8 mouse cellular contexts compared by ENCODE assay signal in genomic region chr6:88044234-88044576, GRCm38 (mm10). TPM values are rescaled to one million over a fixed set of nuclear protein-coding genes. Genes with fewer than 3 reads are reported as not detected.
DNase-seq lines count a peak whose midpoint lies in the region; ATAC-seq and TF ChIP-seq lines count a peak whose summit lies in the region.

No protein-coding gene starts in this region.

- no peak for TF ChIP-seq CTCF in liver, postnatal 0 days (IDR thresholded peaks at IDR 0.05; ENCODE audit: low read depth)

- H3K27ac ChIP-seq in heart, embryonic 15.5 days = peak overlapping the region; percentile 93
- H3K27ac ChIP-seq in ES-E14 (ENCODE audit: insufficient read depth, low read depth, low read length, poor library complexity, severe bottlenecking) = peak overlapping the region; percentile 88; the same call in 1 of the 2 replicates
- H3K27ac ChIP-seq in forebrain, embryonic 12.5 days = 0 out of 2 replicates have a peak overlapping the region, but pooled peaks have one; percentile 89
- H3K27ac ChIP-seq in liver, postnatal 0 days (ENCODE audit: low read depth) = peak overlapping the region; percentile 93

- no peak for DNase-seq in heart, postnatal 25 days (ENCODE audit: low spot score)
- DNase-seq in ES-E14 (ENCODE audit: low read depth, low spot score) = no peak
- DNase-seq in liver, postnatal 0 days = no peak
- no peak for DNase-seq in layer of hippocampus, postnatal 14 days (ENCODE audit: low spot score in 2 of 2)
- DNase-seq in urinary bladder, adult 18-20 months (ENCODE audit: low spot score in 2 of 2) = no peak
- no peak for DNase-seq in retina, postnatal 1 day

- in situ Hi-C loops in ES-E14 (cut with MboI; ENCODE audit: low sequenced_read_pairs in 2 of 2, unreplicated experiment in 2 of 2) = no loop called here

- intact Hi-C loops in heart, postnatal 25 days (cut with DNase I) = loop anchor here (2.0 kb wide), 1 partner anchor 21 kb away; no protein-coding TSS in a partner anchor

- H3K9me3 ChIP-seq in heart, embryonic 15.5 days (replicated peaks) = no peaks in the 10 kb centered on the region
- H3K9me3 ChIP-seq in ES-E14 (ENCODE audit: control insufficient read depth, insufficient read depth, low read depth, low read length) = no peaks in the 10 kb centered on the region
- H3K9me3 ChIP-seq in forebrain, embryonic 12.5 days = no peaks in the 10 kb centered on the region
- no peaks in the 10 kb centered on the region for H3K9me3 ChIP-seq in liver, postnatal 0 days (ENCODE audit: low read length)

- H3K9ac ChIP-seq in heart, embryonic 15.5 days = peak overlapping the region; percentile 97
- peak overlapping the region; percentile 97 for H3K9ac ChIP-seq in ES-E14 (ENCODE audit: insufficient read depth, low read depth, low read length, poor library complexity, severe bottlenecking)
- H3K9ac ChIP-seq in forebrain, embryonic 12.5 days = peak overlapping the region; percentile 94
- peak overlapping the region; percentile 90 for H3K9ac ChIP-seq in liver, postnatal 0 days (replicated peaks)

- ATAC-seq in heart, embryonic 15.5 days (replicated peaks; ENCODE audit: insufficient number of reproducible peaks, insufficient read depth, low FRiP score, low read depth) = no peak
- no peak for ATAC-seq in forebrain, embryonic 12.5 days (ENCODE audit: low FRiP score)
- ATAC-seq in liver, postnatal 0 days = no peak

- peaks cover 33% of the 10 kb centered on the region for H3K4me1 ChIP-seq in heart, embryonic 15.5 days (replicated peaks)
- peaks cover 3 to 4% of the 10 kb centered on the region in 2 experiments; a peak in 1 of 4 replicates for H3K4me1 ChIP-seq in ES-E14 (ENCODE audit: control insufficient read depth in 2 of 2, insufficient read depth in 2 of 2, low read length in 2 of 2, poor library complexity in 1 of 2)
- peaks cover 21% of the 10 kb centered on the region for H3K4me1 ChIP-seq in forebrain, embryonic 12.5 days
- H3K4me1 ChIP-seq in liver, postnatal 0 days (ENCODE audit: insufficient read depth) = peaks cover 43% of the 10 kb centered on the region

- TF ChIP-seq EP300 in liver, postnatal 0 days (IDR thresholded peaks at IDR 0.05; ENCODE audit: low read depth) = no peak

- H3K4me2 ChIP-seq in heart, embryonic 15.5 days = peak overlapping the region; percentile 74
- H3K4me2 ChIP-seq in forebrain, embryonic 12.5 days = peak overlapping the region; percentile 95
- peak overlapping the region; percentile 86 for H3K4me2 ChIP-seq in liver, postnatal 0 days (ENCODE audit: low read depth, low read length)

- peaks cover 6% of the 10 kb centered on the region; the same call in 1 of the 2 replicates for H3K36me3 ChIP-seq in heart, embryonic 15.5 days
- 0 out of 2 replicates have a peak, but pooled peaks cover 2% of the 10 kb centered on the region for H3K36me3 ChIP-seq in ES-E14 (ENCODE audit: control insufficient read depth, insufficient read depth, low read length, poor library complexity, severe bottlenecking)
- H3K36me3 ChIP-seq in forebrain, embryonic 12.5 days (replicated peaks) = peaks cover 4% of the 10 kb centered on the region; the same call in 1 of the 2 replicates
- peaks cover 6% of the 10 kb centered on the region; the same call in 1 of the 2 replicates for H3K36me3 ChIP-seq in liver, postnatal 0 days (replicated peaks; ENCODE audit: insufficient read depth, low read length)

- 0% methylated on average over 3 of the region's 3 CpGs for WGBS in heart, embryonic 15.5 days
- WGBS in forebrain, embryonic 12.5 days = 3% methylated on average over 3 of the region's 3 CpGs
- whole genome bisulfite sequencing in liver, postnatal 0 days (ENCODE audit: insufficient replicate concordance) = 5% methylated on average over 3 of the region's 3 CpGs

- peak overlapping the region; percentile 97 for H3K4me3 ChIP-seq in heart, embryonic 15.5 days
- H3K4me3 ChIP-seq in ES-E14 (ENCODE audit: insufficient read depth in 1 of 2, low read depth in 1 of 2, low read length in 2 of 2, poor library complexity in 1 of 2, severe bottlenecking in 1 of 2) = peak overlapping the region; percentile 86 to 93
- peak overlapping the region; percentile 99 for H3K4me3 ChIP-seq in forebrain, embryonic 12.5 days (replicated peaks)
- H3K4me3 ChIP-seq in liver, postnatal 0 days (ENCODE audit: low read depth, low read length) = peak overlapping the region; percentile 74

- 0 out of 2 replicates have a peak, but pooled peaks cover 2% of the 10 kb centered on the region for H3K27me3 ChIP-seq in heart, embryonic 15.5 days
- peaks cover 18% of the 10 kb centered on the region for H3K27me3 ChIP-seq in forebrain, embryonic 12.5 days
- no peaks in the 10 kb centered on the region for H3K27me3 ChIP-seq in liver, postnatal 0 days (ENCODE audit: insufficient read depth, low read length)

TF ChIP-seq in ES-E14, 5 proteins besides CTCF, POLR2A, EP300 and RAD21:
- TF ChIP-seq ZC3H11A (IDR thresholded peaks at IDR 0.05; ENCODE audit: borderline replicate concordance, low read depth, low read length) (no peak), HCFC1 (IDR thresholded peaks at IDR 0.05; ENCODE audit: borderline replicate concordance, insufficient read depth, low read length) (no peak), ZNF384 (IDR thresholded peaks at IDR 0.05; ENCODE audit: low read depth, low read length) (no peak), MAFK (IDR thresholded peaks at IDR 0.05; ENCODE audit: insufficient read depth, low read depth, low read length) (no peak)
TF ChIP-seq in ES-E14: peak in this region for 0.

RNA-seq across cellular contexts. Expression of gene Rab7, which starts 0.9 kb away (rescaled TPM):
- polyA plus RNA-seq in heart, embryonic 15.5 days (2015; fragmentation: Nextera tagmentation; extraction: Ambion mirVana) = 190 and 214 TPM in 2 replicates
- total RNA-seq in heart, postnatal 25 days (2021) = 100 to 1,000 TPM; 292 to 305 TPM
- 31.2 and 56.2 TPM in 2 replicates for total RNA-seq in ES-E14 (2012; rRNA removed)
- polyA plus RNA-seq in forebrain, embryonic 12.5 days (2016; fragmentation: Nextera tagmentation; extraction: Ambion mirVana) = 206 and 217 TPM in 2 replicates
- polyA plus RNA-seq in liver, postnatal 0 days (2015; fragmentation: Nextera tagmentation; extraction: Ambion mirVana) = 110 and 111 TPM in 2 replicates
- 100 to 1,000 TPM; 306 to 313 TPM for total RNA-seq in layer of hippocampus, postnatal 14 days (2021)

RNA-seq across cellular contexts. Expression of gene Rpn1, which starts 40.1 kb away (rescaled TPM):
- 166 and 209 TPM in 2 replicates for polyA plus RNA-seq in heart, embryonic 15.5 days (2015; fragmentation: Nextera tagmentation; extraction: Ambion mirVana)
- total RNA-seq in heart, postnatal 25 days (2021) = 100 to 1,000 TPM in 1 of 2 experiments, 10 to 100 TPM in 1; 95.7 to 115 TPM
- 376 and 602 TPM in 2 replicates for total RNA-seq in ES-E14 (2012; rRNA removed)
- polyA plus RNA-seq in forebrain, embryonic 12.5 days (2016; fragmentation: Nextera tagmentation; extraction: Ambion mirVana) = 238 and 258 TPM in 2 replicates
- 102 and 112 TPM in 2 replicates for polyA plus RNA-seq in liver, postnatal 0 days (2015; fragmentation: Nextera tagmentation; extraction: Ambion mirVana)
- total RNA-seq in layer of hippocampus, postnatal 14 days (2021) = 100 to 1,000 TPM; 143 to 166 TPM
